Mouse (Mus musculus) testis, adult 2 months (tissue): ENCODE data around the gene Tmem186. TPM values are rescaled to one million over a fixed set of nuclear protein-coding genes. Genes with fewer than 3 reads are reported as not detected.

ENCODE experiments used
- H3K27ac ChIP-seq: fragments of 200-500 bp; 2 replicates; pipeline ENCODE4 v1.5.1; 2012; ENCODE audit warnings: low read depth, low read length; ENCODE audit not compliant: control insufficient read depth, insufficient read depth
- H3K27me3 ChIP-seq: fragments of 200-500 bp; 2 replicates; pipeline ENCODE4 v1.6.1; 2012; ENCODE audit warnings: mild to moderate bottlenecking, low read length, moderate library complexity; ENCODE audit not compliant: control insufficient read depth, insufficient read depth
- H3K36me3 ChIP-seq: fragments of 200-500 bp; 2 replicates; pipeline ENCODE4 v1.6.1; 2012; ENCODE audit warnings: mild to moderate bottlenecking, low read length; ENCODE audit not compliant: control insufficient read depth, insufficient read depth
- H3K4me1 ChIP-seq: fragments of 200-500 bp; 2 replicates; pipeline ENCODE4 v1.6.1; 2012; ENCODE audit warnings: low read length; ENCODE audit not compliant: control insufficient read depth, insufficient read depth
- H3K4me3 ChIP-seq: fragments of 200-500 bp; 2 replicates; pipeline ENCODE4 v1.5.1; 2012; ENCODE audit warnings: low read depth, mild to moderate bottlenecking, low read length, moderate library complexity, mixed read lengths; ENCODE audit not compliant: control insufficient read depth
- CTCF ChIP-seq: fragments of 200-500 bp; IDR thresholded peaks from 2 replicates; pipeline ENCODE4 v1.5.1; 2012; ENCODE audit warnings: low read depth, mild to moderate bottlenecking, inconsistent platforms, low read length, moderate library complexity; ENCODE audit not compliant: control insufficient read depth, insufficient read depth, insufficient replicate concordance
- POLR2A ChIP-seq: fragments of 200-500 bp; IDR thresholded peaks from 2 replicates; pipeline ENCODE4 v1.6.1; 2012; ENCODE audit warnings: low read depth, mild to moderate bottlenecking, inconsistent platforms, low read length, moderate library complexity; ENCODE audit not compliant: control insufficient read depth
- polyA plus RNA-seq: library from polyadenylated mRNA; depleted of rRNA; stranded (reverse); fragments of >200 nt; gene quantifications from 2 replicates; pipeline ENCODE4 v1.2.3, GENCODE M21; 2012

Tmem186 gene
- polyA plus RNA-seq, 1 experiment, result 11.1 TPM

DNA sequence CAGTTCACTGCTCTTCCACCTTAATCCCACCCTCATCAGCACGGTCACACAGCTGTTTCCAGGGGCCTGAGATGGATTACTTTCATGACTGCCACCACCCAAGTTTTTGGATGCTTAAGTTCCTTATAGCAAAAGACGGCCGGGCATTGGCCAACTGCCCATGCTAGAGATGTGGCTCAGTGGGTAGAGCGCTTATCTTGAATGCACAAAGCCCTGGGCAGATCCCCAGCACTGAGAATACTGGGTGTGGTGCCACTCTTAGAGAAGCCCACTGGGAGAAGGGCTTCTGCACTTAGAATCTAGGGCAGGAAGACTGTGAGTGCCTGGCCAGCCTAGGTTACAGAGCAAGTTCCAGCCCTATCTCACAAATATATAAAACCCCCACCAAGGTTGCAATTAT is 41.2 kb upstream of the Tmem186 start:
- Histone ChIP-seq H3K36me3 (no peaks in the 10 kb centered on the region), H3K27me3 (no peaks in the 10 kb centered on the region), H3K27ac (no peak overlapping the region), H3K4me3 (no peak overlapping the region), H3K4me1 (peaks cover 6% of the 10 kb centered on the region)
- TF ChIP-seq POLR2A, result no peak
- TF ChIP-seq CTCF, result no peak

DNA sequence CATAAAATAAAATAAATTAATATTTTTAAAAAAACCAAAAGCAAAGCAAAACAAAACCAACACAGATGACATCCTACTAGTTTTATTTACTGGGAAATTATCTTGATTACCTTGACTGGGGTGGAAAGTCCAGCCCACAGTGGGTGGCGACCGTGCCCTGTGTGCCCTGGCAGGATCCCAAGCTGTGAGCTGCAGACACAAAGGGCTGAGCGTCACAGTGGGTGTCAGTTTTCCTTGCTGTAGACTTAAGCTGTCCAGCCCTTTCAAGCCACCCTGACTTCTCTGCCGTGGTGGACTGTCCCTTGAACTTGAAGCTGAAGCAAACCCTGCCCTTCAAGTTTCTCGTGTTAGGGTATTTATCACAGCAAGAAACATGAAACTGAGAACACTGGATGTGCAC is 40.5 kb upstream of the Tmem186 start:
- TF ChIP-seq CTCF (no peak), POLR2A (no peak)
- Histone ChIP-seq H3K27ac (no peak overlapping the region), H3K4me1 (peaks cover 7% of the 10 kb centered on the region), H3K36me3 (no peaks in the 10 kb centered on the region), H3K4me3 (no peak overlapping the region), H3K27me3 (no peaks in the 10 kb centered on the region)

DNA sequence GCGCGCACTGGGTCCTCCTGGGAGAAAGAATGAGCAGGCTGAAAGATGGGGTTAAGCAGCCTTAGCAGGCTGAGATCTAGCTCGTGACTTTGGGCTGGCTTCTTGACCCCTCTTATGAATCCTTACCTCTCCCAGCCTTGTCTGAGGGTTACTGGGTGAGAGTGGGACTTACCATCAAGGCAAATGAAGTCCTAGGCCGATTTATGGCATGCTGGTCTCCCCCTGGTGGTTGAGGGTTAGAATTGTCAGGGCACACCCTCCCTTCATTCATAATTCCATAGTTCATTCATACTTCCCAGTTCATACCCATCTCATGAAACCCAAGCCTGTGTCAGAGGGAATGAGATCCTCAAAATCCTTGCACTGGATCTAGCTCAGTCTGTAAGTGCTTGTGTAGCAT is 39.3 kb upstream of the Tmem186 start:
- Histone ChIP-seq H3K36me3 (no peaks in the 10 kb centered on the region), H3K4me1 (peaks cover 11% of the 10 kb centered on the region)

DNA sequence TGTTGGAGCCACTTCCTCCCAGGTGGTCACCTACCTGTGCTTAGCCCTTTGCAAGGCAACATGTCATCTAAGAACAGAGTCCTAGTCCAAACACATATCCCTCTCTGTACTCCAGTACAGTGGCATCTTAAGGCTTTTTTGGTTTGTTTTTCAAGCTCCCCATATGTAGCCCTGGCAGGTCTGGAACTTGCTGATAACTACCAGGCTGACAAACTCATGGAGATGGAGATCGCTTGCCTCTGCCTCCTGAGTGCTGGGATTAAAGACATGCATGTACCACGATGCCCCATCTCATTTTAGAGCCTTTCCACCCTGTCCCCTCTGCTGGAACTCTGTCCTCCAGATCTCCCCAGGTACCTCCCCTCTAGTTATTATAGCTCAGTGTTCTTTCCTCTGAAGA is 38.7 kb upstream of the Tmem186 start:
- Histone ChIP-seq H3K4me3 (no peak overlapping the region), H3K36me3 (no peaks in the 10 kb centered on the region), H3K27ac (no peak overlapping the region), H3K4me1 (peaks cover 17% of the 10 kb centered on the region), H3K27me3 (no peaks in the 10 kb centered on the region)
- TF ChIP-seq CTCF (no peak), POLR2A (no peak)

More for the DNA sequence above, 39.3 kb upstream of the Tmem186 start:
- Histone ChIP-seq H3K27me3 (no peaks in the 10 kb centered on the region), H3K4me3 (no peak overlapping the region), H3K27ac (no peak overlapping the region)
- TF ChIP-seq CTCF (peak; percentile 45; the same call in 1 of the 2 replicates), POLR2A (no peak)

DNA sequence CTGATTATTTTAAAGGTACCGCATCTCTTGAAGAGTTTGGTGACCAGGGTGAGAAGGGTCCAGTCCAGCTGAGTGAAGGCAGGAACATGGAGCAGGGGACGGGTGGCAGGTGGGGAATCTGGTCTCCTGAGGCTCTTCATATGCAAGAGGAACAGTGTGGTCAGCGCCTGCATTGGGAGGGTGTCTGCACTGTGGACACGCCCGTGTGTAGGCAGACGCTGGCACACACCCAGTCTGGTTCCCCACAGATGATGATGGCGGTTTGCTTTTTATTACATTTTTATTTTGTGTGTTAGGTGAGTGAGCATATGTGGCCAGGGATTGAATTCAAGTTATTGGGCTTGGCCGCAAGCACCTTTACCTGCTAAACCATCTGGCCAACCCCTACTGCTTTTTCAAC is 38.0 kb upstream of the Tmem186 start:
- Histone ChIP-seq H3K27ac (no peak overlapping the region), H3K36me3 (no peaks in the 10 kb centered on the region), H3K4me1 (peaks cover 17% of the 10 kb centered on the region), H3K4me3 (no peak overlapping the region), H3K27me3 (no peaks in the 10 kb centered on the region)
- TF ChIP-seq CTCF (no peak), POLR2A (no peak)

DNA sequence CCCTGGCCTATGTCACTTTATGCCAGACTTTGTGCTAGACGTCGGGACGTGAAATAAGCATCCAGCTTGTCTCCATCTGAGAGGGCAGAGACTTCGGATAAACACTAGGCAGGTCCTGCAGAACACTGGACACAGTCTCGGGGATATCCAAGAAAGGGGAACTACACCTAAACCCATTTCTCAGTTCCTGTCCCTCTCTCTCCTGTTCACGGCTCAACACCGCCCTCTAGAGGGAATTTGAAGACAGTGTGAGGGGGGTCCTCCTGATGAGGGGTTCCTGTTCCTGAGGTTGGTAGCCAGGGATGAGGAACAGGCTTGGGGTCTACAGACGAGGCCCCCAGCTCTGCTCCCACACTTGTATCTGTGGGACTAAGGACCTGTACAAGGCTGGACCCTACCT is 36.7 kb upstream of the Tmem186 start:
- TF ChIP-seq POLR2A (no peak), CTCF (peak; percentile 47; the same call in 1 of the 2 replicates)
- Histone ChIP-seq H3K4me3 (peak overlapping the region; percentile 11; the same call in 1 of the 2 replicates), H3K27ac (no peak overlapping the region), H3K36me3 (no peaks in the 10 kb centered on the region), H3K27me3 (no peaks in the 10 kb centered on the region), H3K4me1 (peaks cover 17% of the 10 kb centered on the region)

DNA sequence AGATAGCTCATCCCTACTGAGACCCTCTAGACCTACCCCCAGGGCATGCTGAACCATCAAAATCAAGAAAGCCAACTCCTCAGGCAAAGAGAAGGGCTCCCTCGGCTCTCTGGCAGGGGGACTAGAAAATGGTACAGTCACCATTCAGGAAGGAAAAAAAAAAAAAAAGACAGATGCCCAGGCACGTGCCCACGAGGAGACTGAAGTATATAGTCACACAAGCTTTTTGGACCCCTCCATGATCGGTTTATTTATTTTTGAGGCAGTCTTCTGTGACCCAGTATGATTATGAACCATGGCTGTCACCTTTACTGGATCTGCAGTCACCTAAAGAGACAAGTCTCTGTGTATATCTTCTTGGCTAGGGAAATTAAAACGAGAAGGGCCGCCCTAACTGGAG is 35.8 kb upstream of the Tmem186 start:
- peaks cover 17% of the 10 kb centered on the region for H3K4me1 ChIP-seq
- no peak overlapping the region for H3K27ac ChIP-seq
- no peaks in the 10 kb centered on the region for H3K27me3 ChIP-seq
- no peaks in the 10 kb centered on the region for H3K36me3 ChIP-seq
- TF ChIP-seq CTCF (no peak), POLR2A (no peak)
- H3K4me3 ChIP-seq, result no peak overlapping the region

DNA sequence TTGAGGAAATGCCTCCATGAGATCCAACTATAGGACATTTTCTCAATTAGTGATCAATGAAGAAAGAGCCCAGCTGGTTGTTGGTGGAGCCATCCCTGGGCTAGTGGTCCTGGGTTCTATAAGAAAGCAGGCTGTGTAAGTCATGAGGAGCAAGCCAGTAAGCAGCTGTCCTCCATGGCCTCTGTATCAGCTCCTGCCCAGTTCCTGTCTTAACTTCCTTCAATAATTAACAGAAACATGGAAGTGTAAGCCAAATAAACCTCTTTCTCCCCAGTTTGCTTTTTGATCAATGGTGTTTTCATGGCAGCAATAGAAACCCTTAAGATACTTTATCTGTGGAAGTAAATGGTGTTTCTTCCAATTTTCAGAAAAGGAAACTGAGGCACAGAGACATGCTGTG is 35.3 kb upstream of the Tmem186 start:
- Histone ChIP-seq H3K4me3 (no peak overlapping the region), H3K4me1 (peaks cover 16% of the 10 kb centered on the region), H3K36me3 (no peaks in the 10 kb centered on the region), H3K27ac (no peak overlapping the region), H3K27me3 (no peaks in the 10 kb centered on the region)
- no peak for TF ChIP-seq POLR2A
- no peak for TF ChIP-seq CTCF
